Mouse (Mus musculus) gastrocnemius, postnatal 36 days (tissue): ENCODE results near the gene Flrt1. TPM values are rescaled to one million over a fixed set of nuclear protein-coding genes. Genes with fewer than 3 reads are reported as not detected.
A peak's percentile ranks its signal among the peaks of the same experiment; 100 is the strongest.
"Not testable (repeated sequence)": the region's sequence is repeated elsewhere in the genome, so short reads cannot be mapped to it uniquely, and the experiment has no call there.

Source experiments
- DNase-seq, 2 experiments: peaks; one replicate each; pipeline ENCODE4 v3.0.0; 2022
- intact Hi-C: fragments of 180-260 bp; cut with DNase I; formaldehyde crosslinking; loops from one replicate; pipeline ENCODE4 v1.15.1; 2025
- total RNA-seq, 2 experiments: library from RNA; stranded (reverse); gene quantifications; 2 replicates each; pipeline ENCODE4 v1.2.3; 2021

The Flrt1 gene
- total RNA-seq, 2 experiments from 2014 or later, result 0.36 to 0.49 TPM

DNA sequence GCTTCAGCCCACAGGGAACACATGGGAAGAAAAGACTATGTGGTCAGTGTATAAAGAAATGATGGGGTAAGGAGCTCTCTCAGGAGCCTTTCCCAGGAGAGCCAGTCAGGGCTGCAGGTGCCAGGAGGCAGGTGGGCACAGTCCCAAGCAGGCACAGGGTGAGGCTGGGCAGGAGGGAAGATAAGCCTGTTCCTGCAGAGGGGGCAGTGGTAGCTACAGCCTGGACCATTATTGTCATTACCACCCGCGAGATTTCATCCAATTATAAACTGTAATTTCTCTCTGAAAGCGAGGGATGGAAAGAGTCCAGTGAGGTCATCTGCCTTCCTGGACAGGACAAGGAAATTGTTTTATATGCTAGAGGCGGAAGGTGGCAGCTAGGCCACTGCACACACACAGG, 1.6 kb upstream of the Flrt1 start:
- intact Hi-C loops, result no loop called here
- DNase-seq, result no peak

GRCm38 (mm10) chr19:7106566-7106965, 1.0 kb upstream of the Flrt1 start:
- intact Hi-C loops, result no loop called here
- no peak for DNase-seq

GRCm38 (mm10) chr19:7103993-7104401, 1.5 kb downstream of the Flrt1 start:
- intact Hi-C loops, result no loop called here
- DNase-seq, result peak; percentile 38 to 52

DNA sequence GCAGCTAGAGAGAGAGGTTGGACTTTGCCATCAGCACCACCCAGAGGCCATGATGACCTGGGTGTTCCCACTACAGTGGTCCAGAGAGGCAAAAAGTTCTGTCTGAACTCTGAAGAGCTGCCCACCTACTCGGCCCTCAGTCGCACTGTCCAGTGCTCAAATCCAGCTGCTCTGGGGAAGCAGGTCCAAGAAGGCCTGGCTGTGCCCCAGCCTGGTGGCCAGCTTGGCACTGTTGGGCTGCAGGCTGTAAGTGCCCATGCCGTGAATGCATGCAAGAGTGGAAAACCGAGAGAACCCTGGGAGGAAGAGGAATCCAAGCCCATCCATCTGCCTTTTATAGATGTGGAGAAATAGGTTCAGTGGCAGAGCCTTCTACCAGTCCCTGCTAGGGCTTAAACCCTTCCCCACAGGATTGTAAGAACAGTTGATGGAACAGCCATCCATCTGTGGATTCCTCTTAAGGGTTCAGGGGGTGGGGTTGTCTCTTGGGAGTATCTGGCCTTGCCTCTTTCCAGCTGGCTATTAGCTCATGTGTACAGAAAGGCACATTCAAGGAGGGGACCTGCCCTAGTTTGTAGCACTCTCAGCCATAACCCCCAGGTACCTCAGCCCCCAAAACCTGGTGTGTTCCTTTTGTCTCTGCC, 2.1 kb downstream of the Flrt1 start:
- peak in 1 of 2 experiments; percentile 51 for DNase-seq

DNA sequence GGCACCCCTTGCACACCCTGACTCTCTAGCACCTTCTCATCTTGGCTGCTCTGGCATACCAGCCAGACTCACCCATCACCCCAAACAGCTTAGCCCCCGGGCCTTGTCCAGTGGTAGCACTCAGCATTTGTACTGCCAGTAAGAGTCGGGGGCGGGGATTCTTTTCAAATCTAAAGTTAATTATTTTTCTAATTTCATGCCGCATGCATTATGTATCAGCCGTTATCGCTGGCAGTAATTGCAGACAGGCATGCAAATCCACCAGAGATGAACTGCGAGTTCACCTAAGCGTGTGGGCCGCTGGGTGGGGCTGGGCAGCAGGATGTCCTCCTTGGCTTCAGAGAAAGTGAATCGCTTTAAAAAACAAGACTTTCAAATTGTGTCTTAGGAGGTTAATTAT, 3.5 kb downstream of the Flrt1 start:
- intact Hi-C loops, result no loop called here
- no peak for DNase-seq

More for the DNA sequence above, 2.1 kb downstream of the Flrt1 start:
- intact Hi-C loops, result no loop called here

DNA sequence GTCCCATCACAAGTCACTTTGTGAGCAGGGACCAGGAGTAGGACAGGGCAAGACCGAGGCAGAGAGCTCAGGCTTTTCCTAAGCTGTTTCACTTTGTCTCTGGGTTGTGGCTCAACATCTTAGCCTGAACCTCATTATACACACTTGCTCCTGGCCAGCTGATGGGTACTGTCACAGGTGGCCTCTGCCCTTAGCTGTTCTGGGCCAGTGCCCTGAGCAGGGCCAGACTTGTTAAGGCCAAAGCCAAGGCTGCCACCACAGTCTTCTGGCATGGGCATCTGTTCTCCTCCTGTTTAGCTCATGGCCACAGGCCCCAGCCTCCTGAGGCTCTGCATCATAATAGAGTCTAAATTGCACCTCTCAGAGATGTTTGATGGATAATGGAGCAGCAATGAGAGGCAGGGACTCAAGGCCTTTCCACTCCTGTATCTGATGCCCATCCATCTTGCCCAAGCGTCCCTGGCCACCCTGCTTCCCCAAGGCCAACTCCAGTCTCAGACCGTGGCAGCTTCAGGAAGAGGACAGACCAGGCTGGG, 5.8 kb downstream of the Flrt1 start:
- DNase-seq, result no peak
- intact Hi-C loops, result no loop called here

DNA sequence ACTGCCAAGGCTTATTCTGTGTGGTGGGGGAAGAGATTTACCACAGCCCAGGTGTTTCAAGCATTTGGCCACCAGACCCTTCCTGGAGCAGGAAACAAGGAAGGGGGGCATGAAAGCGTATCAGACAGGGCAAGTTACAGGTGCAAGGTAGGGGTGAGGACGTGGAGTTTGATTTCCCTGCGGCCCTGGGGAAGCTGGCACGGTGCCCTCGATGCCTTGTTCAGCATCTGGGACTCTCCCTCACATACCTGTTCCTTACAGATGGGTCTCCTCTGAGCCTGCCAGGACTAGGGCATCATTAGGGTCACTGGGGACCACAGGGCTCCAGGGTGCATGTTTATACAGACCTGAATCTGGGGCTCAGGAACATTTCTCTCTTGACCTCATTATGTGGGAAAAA, 12.8 kb downstream of the Flrt1 start:
- no peak for DNase-seq
- intact Hi-C loops, result no loop called here

DNA sequence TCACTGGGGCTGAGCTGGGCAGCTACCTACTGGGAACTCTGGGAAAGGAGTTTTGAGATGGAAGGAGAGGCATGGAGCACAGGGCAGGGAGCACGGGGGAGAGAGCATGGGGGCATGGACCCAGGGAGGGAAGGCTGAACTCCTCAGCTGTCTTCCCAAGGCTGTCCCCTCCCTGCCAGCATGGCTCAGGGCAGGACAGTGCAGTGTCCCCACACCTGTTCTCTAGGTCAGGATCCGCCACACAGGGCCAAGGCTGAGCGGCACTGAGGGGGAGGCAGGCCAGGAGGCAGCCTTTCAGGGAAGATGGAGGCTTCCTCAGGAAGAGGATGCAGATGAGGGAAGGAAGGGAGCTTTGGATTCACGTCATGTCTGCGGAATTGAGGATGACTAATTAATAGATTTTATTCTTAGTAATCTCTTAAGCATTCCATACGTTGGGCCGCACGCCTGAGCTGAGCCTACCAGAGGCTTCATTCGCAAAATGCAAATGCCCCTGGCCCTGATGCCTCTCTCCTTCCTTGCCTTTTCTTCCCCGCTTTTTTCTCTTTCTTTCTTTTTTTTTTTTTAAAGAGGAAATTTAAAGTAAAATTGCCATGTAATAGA, 14.0 kb downstream of the Flrt1 start:
- DNase-seq, result no peak
- intact Hi-C loops, result no loop called here

DNA sequence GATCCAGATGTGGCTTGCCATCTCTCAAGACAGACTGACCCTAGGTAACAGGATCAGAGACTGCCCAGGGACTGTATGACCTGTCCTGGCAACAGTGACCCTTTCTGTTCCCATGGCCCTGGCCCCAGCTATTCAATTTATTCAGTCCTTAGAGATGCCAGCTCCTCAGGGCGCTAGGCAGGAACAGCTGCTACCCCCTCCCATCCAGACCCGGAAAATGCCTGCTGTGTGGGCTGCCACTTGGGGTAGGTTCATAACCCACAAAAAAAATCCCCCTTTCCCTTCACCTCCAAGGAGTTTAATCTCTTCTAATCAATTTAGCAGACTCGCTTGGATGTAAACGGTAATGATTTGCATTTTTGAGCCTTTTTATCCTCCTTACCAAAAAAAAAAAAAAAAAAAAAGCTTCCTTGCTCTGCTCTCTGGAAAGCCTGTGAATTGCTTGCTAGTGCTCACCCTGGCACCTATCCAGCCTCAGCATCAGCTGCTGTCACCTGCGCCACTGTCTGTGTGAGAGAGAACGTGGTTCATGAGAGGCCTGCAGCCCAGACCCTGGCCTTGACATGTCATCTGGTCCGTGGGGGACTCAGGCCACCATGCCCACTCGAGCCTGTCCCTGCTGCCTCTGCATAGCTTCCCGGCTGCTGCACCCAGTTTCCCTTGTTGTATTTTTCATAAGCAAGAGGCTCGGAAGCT, 15.0 kb downstream of the Flrt1 start:
- DNase-seq, result no peak
- intact Hi-C loops, result no loop called here

- DNase-seq, result no peak
- intact Hi-C loops, result no loop called here
Observed at GRCm38 (mm10) chr19:7089842-7090251, 15.7 kb downstream of the Flrt1 start.

DNA sequence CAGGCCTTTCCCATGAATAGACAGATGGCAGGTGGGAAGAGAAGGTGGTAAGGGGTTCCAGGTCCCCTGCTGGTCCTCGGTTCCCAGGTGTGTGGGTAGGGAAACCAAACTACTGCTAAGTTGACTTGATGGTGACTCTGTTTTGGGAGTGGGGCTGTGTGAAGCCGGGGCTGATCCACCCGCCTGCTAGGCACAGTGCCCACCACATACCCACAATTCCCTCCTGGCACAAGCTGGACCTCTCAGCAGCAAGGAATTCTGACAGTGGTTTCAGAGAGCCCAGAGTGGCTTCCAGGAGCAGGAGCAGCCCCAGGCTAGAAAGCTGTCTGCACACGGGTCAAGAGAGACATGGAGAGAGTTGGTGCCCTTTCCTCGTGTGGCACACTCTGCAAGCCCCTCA, 16.5 kb downstream of the Flrt1 start:
- intact Hi-C loops, result no loop called here
- no peak for DNase-seq

- intact Hi-C loops, result no loop called here
- no peak for DNase-seq
Observed at GRCm38 (mm10) chr19:7088558-7088957, 17.0 kb downstream of the Flrt1 start.

DNA sequence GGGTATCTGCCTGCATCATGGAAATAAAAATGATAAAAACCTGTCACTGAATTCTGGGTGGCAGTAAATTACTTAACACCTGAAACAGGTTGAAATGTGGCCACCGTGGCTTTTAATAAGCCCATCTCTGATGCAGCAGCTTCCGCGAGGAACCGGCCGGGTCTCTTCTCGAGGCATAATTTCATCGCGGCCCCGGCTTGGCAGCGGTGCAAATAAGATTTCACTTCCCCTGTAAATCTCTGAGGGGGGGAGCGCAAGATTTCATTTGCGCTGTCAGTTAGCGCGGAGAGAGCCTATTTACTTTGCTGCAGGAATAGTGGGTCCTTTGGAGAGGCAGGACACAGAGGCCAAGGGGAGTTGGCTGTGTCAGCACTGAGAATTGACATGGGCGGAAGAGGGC, 20.8 kb downstream of the Flrt1 start:
- intact Hi-C loops, result no loop called here
- DNase-seq, result no peak

- no peak for DNase-seq
- intact Hi-C loops, result no loop called here
Observed at GRCm38 (mm10) chr19:7083035-7083794, 22.3 kb downstream of the Flrt1 start.

- DNase-seq, result no peak
- intact Hi-C loops, result no loop called here
Observed at GRCm38 (mm10) chr19:7081516-7082266, 23.8 kb downstream of the Flrt1 start.

DNA sequence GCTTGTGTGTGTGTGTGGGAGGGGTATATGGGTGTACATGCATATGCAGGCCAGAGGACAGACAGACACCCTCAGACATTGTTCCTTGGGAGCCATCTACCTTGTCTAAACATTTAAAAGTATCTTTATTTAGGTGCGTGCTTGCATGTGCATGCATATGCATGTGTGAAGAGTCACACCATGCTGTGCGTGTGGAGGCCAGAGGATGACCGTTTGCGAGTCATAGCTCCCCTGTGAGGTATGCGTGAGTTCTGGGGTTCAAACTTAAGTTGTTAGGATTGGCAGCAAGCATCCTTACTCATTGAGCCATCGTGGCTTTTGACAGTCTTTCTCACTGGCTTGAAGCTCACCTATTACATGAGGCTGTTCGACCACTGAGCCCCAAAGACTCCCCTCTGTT, 27.3 kb downstream of the Flrt1 start:
- no peak for DNase-seq
- intact Hi-C loops, result loop anchor here (5.0 kb wide), 1 partner anchor 34 kb away; no protein-coding TSS in a partner anchor

- DNase-seq, result no peak
- intact Hi-C loops, result loop anchor here (5.0 kb wide), 1 partner anchor 35 kb away; no protein-coding TSS in a partner anchor
Observed at GRCm38 (mm10) chr19:7077666-7078065, 27.9 kb downstream of the Flrt1 start.

DNA sequence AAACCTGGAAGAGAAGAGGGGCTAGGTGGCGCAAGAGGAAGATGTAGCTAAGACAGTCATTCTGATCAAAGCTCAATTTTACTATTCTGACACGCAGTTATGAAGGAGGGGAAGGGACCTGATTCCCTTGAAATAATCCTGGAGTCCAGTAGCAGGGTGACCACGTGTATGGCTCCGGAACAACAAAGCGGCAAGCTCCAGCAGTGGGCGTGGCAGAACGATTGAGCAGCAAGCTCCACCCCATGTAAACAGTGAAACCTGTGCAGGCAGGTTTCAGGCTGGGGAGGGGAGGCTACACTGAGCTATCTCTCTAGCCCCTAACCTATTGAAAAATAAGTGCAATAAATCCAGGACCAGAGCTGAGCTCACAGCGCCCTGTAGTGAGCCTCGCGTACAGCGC, 30.2 kb downstream of the Flrt1 start:
- intact Hi-C loops, result loop anchor here (5.0 kb wide), 1 partner anchor 37 kb away; no protein-coding TSS in a partner anchor
- DNase-seq, result not testable (repeated sequence)

DNA sequence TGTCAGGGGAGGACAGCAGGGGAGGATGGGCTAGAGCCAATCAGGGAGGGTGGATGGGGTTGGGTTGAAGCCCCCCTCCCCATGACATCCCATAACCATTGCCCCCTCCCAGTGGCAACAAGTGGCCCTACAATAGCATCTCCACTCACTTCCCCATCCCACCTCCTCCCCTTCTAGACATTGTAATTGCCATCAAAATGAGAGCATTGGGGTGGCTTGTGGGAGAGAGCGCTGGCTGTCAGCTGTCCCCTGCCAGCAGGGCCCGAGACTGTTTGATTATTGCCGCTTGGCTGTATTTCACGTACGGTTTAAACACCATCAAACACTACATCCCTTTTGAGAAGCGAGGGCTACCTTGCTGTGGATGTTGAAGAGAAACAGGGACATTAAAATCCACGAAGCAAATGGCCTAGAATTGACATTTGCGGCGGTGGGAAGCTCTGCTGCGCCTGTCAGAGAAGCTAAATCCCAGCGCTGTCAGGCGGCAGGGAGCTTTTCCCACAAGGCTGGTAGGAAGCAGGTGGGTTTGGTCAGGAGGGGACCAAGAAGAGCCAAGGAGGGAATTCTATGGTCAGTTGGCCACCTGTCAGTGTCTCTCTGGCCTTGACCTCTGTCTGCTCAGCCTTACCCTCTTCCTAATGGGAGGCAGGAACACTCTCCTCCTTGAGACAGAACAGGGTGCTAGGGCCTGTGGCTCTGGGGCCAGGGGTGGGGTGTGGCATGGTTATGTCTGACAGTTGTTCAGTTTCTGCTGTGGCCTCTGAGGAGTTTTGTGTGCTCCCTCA, 31.3 kb downstream of the Flrt1 start:
- DNase-seq, result no peak
- intact Hi-C loops, result no loop called here
